Mouse (Mus musculus) gastrocnemius, postnatal 36 days (tissue): ENCODE data around the gene Ppp1r12c. TPM values are rescaled to one million over a fixed set of nuclear protein-coding genes. Genes with fewer than 3 reads are reported as not detected.
A peak's percentile ranks its signal among the peaks of the same experiment; 100 is the strongest.

Experiments
- DNase-seq, 2 experiments: peaks; one replicate each; pipeline ENCODE4 v3.0.0; 2022
- intact Hi-C: fragments of 180-260 bp; cut with DNase I; formaldehyde crosslinking; loops from one replicate; pipeline ENCODE4 v1.15.1; 2025
- total RNA-seq, 2 experiments: library from RNA; stranded (reverse); gene quantifications; 2 replicates each; pipeline ENCODE4 v1.2.3; 2021

The Ppp1r12c gene
- total RNA-seq, 2 experiments from 2014 or later, result 18.3 to 19.4 TPM

DNA sequence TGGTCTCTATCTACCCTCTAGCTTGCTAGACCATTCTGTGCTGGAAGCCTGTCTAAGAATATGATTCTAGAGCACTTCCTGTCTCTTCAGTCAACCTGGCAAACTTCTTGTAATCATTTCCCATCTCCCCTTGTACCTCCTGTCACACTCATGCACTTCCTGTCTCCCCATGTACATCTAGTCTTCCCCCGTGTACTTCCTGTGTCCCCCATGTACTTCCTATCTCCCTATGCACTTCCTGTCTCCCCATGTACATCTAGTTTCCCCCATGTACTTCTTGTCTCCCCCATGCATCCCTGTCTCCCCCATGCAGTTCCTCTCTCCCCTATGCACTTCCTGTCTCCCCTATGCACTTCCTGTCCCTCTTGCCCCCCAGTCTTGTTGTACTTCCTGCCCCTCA lies 17.0 kb upstream of the Ppp1r12c start:
- intact Hi-C loops, result no loop called here
- DNase-seq, result no peak

DNA sequence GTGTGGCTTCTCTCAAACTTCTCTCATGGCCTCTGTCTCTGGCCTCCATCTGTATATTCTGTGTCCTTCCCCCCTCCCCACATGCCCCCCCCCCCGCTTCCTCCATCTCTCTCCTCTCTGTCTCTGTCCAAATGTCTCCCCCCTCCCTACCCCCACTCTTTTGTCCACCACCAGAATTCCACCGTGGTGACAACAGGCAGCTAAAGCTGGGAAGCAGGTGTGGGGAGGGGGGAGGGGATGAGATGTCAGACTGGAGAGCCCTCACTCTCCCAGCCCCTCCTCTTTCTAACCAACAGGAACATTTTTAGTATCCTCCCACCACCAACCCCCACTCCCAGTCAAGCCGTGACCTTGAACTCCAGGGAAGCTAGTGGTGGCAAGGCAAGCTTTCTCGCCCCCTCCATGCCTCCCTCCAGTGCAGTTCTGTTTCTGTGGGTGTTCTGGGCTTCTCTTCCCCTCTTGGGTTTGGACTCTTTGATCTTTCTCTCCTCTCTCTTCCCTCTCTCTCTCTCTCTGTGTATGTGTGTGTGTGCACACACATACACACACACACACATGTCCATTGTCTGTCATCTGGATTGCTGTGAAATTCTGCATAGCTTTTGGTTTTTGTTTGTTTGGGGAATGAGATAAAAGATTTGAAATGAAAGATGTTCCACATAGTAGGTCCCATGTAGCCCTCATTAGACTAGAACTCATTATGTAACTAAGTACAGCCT lies 15.0 kb upstream of the Ppp1r12c start, which contains the start of gene Tnnt1:
Gene Tnnt1 (minus strand): TSS at position 51 of the 719 bp plus-strand sequence.
- no peak for DNase-seq
- intact Hi-C loops, result no loop called here

DNA sequence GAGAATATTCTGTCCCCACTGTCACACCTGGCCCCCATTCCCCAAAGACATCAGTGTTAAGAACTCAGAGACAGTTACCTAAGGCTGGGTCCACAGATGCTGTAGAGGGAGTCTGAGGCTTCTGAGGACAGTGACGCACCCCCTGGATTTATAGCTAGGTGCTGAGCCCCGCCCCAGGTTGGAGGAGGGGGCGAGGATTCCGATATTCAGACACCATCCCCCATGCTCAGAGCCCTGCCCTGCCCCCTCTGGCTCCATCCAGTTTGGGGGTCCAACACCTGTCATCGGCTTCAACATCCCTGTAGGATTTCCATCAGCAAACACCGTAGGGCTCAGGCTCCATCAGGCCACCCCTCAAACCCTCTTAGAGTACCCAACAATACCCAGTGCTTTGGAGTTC lies 14.4 kb upstream of the Ppp1r12c start:
- no peak for DNase-seq
- intact Hi-C loops, result no loop called here

DNA sequence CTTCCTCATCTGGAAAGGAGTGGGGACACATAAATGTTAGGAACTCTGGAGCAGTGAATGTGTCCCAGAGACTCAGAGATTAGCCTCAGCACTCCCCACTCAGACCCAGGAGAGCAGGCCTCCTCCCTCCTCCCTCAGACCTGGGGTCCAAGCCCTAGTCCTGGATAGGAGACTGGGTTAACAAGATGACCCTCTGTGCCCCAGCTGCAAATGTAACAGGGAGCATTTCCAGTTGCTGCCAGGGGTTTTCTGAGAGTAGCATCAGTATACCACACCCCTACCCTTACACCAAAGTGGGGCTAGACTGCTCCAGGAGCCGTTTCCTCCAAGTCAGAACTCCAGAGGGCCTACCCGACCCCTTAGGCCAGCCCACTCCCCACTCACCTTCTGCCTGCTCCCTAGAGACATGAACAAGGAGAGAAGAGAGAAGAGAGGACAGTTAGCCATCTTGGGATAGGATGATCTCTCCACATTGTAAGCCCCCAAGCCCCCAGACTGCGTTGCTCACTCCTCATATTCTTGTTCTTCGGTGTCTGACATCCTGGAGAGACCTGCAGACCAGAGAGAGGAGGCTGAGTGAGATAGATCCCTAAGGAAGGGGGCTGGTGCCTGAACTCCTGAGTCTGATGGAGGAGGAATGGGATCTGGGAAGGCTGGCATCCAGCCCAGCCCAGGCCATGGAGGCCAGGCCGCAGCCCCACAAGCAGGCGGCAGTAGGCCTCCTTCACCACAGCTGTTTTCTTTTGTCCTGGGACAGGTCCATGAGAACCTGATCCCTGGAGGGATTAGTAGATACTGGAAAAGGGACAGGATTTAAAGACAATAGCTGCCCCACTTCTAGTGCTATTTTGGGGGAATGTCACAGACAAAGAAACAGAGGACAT lies 12.6 kb upstream of the Ppp1r12c start:
- intact Hi-C loops, result no loop called here
- no peak for DNase-seq

DNA sequence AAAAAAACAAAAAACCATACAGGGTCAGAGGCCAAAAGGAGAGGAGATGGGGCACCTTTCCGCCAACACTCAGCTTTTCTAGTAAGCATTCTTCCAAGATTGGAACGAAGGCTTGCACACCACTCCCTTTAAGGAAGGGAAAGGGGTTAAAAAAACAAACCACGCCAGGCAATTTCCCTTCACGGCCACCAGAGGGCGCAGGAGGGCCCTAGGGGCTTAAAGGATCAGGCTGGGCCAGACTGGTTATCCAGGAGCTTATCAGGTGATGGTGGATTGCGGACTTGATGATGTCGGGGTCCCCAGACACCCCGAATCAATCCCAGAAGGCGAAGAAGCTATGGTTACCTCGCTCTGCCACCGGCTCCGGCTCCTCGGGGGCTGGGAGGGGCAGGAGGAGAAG lies 11.8 kb upstream of the Ppp1r12c start:
- DNase-seq, result no peak
- intact Hi-C loops, result no loop called here

DNA sequence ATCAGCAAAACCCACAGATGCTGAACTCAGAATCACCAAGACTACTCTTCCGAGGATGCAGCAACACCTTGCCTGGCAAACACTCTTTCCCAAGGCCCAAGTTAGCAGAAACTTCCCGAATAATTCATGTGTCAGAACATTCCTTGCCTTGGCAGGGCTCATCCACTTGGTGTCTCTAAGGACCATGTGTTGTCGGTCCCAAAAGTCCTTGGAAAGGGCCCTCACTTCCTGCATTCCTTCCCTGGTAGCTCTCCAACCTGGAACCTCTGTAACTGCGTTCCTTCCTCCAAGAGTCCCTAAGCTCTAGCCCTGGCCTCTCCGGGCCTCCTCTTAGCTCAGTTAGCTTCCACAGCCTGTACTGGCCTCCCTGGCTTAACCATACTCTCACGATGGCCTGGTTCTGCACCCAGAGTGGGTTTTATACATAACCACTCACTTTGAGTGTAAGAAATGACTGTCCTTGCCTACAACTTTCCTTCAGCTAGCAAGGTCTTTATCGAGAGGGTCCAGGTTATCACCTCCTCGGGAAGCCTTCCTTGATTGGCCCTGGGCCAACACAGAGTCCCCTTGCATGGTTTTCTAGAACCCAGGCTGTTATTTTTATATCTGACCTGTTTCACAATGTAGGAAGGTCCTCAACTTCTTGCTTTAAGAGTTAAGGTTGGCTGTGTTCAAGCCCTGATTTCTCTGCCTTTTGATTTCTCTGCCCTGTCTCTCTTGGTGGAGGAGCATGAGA lies 10.2 kb upstream of the Ppp1r12c start:
- intact Hi-C loops, result no loop called here
- no peak for DNase-seq

DNA sequence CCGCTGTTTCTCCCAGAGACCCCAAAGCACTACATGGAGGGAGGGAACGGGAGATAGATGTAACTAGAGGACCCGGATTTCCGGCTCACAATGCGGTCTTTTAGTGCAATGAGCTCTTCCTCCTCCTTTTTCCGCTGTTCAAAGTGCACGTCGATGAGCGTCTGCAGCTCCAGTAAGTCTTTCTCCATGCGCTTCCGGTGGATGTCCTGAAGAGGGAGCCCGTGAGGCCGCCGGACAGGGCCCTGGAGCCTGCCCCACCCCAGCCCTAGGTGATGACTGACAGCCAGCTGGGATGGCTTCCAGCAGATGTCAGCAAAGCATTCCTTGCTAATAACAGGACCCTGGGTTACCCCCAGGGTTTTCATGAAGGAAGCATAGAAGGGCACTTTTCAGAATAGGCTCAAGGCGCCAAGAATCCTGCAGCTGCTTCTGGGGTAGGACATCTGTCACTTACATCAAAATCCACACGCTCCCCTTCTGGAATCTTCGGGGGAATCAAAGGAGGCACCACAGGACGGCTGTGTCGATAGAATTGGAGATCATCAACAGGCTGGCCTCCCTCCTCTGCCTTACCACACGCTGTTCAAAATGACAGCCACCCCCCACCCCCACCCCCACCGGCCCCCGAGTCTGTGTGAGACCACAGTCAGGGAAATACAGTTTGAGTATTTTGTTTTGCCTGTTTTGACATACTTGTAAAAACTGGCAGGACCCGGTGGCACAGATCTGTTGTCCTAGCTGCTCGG lies 8.6 kb upstream of the Ppp1r12c start:
- intact Hi-C loops, result loop anchor here (10.0 kb wide), 1 partner anchor 365 kb away; no protein-coding TSS in a partner anchor

DNA sequence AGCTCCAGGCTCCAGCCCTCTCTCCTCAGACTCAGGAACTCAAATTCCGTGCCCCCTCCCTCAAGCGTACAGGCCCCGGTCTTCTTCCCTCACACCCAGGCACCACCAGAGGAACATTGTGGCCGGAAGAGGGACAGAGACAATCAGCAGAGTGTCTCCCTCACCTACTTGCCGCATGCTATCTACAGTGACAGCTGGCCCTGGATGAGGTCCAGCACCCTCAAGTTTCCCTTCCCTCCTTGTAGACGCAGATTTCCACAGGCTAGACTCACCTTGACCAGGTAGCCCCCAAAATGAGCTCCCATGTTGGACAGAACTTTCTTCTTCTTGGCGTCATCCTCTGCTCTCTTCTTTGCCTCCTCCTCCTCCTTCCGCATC lies 7.2 kb upstream of the Ppp1r12c start:
- intact Hi-C loops, result loop anchor here (10.0 kb wide), 1 partner anchor 364 kb away; no protein-coding TSS in a partner anchor
- DNase-seq, result no peak

More for the DNA sequence above, 8.6 kb upstream of the Ppp1r12c start:
- DNase-seq, result peak in 1 of 2 experiments; percentile 57

DNA sequence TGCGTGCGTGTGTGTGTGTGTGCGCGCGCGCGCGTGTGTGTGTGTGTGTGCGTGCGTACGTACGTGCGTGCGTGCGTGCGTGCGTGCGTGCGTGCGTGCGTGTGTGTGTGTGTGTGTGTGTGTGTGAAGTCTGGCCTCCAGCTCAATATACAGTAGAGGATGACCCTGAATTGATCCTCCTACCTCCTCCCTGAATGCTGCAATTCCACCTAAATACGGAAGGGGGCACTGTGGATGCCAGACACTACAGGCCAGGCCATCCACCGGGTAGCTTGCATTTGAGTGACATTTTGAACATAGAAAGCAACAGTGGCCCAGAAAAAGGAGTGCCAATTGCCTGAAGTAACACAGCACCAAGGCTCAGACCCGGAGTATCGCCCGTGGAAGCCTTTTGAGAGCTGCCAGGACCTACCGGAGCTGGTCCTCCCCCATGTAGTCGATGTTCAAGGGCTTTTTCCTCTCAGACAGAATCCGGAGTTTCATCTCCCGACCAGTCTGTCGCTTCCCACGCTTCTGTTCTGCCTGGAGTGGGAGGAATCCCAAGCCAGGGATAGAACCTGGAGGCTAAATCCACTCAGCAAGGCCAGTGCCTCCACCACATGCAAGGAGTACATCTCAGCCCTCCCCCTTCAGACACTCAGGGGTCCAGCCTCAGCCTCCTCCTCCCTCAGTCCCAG lies 6.7 kb upstream of the Ppp1r12c start:
- DNase-seq, result no peak
- intact Hi-C loops, result loop anchor here (10.0 kb wide), 1 partner anchor 363 kb away; no protein-coding TSS in a partner anchor

DNA sequence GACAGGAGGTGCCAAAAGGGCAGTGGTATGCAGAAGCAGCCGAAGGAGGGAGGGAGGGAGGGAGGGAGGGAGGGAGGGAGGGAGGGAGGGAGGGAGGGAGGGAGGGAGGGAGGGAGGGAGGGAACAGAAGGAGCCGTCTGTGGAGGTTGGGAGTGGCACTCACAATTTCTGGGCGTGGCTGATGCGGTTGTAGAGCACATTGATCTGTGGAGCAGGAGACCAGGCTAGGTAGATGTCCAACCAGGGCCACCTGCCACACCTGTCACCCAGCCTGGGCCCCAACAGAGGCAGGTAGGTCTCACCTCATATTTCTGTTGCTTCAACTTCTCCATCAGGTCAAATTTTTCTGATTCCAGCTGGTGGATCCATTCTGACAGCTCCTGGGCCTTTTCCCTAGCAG lies 5.7 kb upstream of the Ppp1r12c start:
- no peak for DNase-seq
- intact Hi-C loops, result loop anchor here (10.0 kb wide), 1 partner anchor 362 kb away; no protein-coding TSS in a partner anchor

DNA sequence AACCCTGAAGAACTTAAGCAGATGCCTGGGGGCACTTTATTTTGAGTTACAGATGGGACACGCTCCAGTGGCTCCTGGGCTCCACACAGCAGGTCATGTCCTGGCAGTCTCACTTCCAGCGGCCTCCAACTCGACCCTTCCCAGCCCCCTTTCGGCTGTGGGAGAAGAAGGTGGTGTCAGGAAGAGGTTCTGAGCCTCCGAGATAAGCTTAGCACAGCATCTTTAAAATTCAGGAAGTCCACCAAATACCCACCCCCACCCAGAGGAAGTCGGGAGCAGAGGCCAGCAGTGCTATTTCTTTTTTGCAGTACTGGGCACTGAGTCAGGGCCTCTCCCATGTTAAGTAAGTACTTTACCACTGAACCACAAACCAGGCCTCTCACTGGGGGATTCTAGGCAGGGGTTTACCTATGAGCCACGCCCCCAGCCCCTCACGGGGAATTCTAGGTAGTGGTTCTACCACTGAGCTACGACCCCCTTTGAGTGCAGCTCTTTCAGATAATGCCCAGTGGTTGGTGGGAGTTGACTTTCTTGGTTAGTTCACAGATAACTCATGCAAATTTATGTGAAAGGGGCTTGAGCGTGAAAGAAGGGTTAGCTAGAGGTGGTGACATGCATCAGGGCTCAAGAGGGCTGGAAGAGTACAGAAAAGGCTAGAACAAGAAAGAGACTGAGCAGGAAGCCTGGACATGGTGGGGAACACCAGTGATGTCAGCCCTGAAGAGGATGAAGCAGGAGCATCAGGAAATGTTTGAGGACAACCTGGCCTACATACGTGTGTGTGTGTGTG lies 3.4 kb upstream of the Ppp1r12c start:
- intact Hi-C loops, result loop anchor here (10.0 kb wide), 1 partner anchor 360 kb away; no protein-coding TSS in a partner anchor
- no peak for DNase-seq

DNA sequence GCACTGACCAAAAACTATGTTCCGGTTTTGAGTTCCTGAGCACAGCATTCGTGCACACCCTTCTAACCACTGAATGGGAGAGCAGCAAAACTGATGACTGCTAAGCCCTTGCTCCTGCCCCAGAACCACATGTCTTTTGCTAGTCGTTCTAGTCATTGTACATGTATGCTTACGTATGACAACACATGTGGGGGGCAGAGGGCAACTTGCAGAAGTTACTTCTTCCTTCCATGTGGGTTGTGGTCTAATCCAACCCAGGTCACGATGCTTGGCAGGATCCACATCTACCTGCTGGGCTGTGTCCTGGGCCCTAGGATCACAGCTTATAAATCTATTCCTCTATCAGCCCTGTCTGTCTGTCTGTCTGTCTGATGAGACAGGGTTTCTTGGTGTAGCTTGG lies 2.4 kb upstream of the Ppp1r12c start:
- intact Hi-C loops, result loop anchor here (10.0 kb wide), 1 partner anchor 359 kb away; no protein-coding TSS in a partner anchor
- no peak for DNase-seq

DNA sequence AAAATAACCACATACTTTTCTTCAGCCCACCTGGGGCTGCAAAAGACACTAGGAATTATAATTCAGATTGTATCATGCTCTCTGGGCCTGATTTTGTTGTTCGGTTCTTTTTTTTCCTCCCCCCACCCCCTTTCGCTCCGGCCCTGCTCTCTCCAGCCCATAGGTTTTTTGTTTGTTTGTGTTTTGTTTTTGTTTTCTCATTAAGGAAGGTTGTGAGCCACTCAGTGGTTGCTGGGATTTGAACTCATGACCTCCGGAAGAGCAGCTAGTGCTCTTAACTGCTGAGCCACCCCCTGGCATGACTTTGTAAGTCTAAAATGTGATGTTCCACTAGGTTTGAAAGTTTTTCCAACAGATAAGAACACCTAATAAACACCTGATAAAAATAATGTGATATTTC lies 1.6 kb upstream of the Ppp1r12c start:
- no peak for DNase-seq
- intact Hi-C loops, result loop anchor here (10.0 kb wide), 1 partner anchor 358 kb away; no protein-coding TSS in a partner anchor

DNA sequence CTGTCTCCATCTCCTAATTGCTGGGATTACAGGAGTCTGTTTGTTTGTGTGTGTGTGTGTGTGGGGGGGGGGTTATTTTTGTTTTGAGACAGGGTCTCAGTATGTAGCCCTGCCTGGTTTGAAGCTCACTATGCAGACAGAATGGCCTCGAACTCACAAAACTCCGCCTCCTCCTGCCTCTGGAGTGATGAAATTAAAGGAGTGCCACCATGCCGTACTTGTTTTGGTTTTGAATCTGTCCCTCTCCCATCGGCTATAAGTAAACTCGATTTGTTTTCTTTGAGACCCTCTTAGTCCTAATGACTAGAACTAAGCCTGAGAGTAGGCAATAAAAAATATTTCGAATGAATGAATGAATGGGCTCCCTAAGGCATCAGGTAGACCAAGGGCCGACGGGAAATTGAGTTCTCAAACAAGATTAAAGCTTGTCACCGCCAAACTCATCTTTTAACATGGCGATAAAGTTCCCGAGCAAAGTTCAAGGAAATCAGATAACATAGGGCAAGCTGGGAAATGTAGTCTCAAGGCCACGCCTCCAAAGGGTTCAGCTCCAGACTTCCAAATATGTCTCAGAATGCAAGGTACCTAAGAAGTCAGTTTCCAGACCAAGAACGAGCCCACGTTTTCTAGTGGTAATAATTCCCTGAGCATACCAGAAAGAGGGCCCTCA lies 1.1 kb upstream of the Ppp1r12c start:
- intact Hi-C loops, result loop anchor here (10.0 kb wide), 1 partner anchor 358 kb away; no protein-coding TSS in a partner anchor
- DNase-seq, result no peak

DNA sequence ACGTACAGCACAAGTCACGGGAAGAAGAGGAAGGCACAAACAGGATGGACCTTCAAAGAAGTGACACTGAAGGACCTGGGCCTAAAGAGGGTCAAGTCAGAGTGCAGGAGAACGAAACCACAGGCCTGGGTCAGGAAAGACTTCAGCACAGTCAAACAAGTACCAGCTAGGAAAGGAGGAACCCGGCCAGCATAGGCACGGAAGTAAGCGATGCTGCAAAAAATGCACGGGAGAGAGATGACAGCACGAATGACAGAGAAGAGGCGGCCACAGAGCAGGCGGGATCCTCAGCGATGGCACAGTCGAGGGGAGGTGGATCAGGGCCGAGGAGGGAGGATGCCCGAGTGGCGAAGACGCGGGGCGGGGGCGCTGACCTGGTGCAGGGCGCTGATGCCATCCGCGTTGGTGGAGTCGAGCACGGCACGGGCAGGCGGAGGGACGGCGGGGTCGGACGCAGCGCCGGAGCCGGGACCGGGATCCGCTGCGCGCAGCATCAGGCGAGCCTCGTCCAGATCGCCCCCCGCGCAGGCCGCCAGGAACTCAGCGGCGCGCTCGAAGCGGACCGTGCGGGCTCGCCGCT lies 498 bp downstream of the Ppp1r12c start:
- intact Hi-C loops, result loop anchor here (10.0 kb wide), 1 partner anchor 356 kb away; no protein-coding TSS in a partner anchor

DNA sequence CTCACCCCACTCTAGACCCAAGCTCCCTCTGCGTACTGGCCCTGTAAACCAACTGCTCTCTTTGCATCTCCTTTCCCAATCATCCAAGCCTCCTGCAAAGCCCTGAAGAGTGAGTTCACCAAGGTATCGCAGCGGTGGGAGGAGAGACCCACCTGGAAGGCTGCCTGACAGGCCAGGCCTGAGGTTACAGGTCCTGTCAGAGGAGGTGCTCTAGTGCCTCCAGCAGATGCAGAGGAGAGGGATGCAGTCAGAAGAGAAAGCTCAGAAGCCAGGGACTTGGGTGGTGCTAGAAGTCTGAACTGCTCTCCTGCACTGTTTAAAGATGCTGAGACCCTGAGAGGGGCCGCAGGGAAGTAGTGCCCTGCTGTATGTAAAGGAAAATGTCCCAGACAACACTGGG lies 2.4 kb downstream of the Ppp1r12c start:
- intact Hi-C loops, result no loop called here
- no peak for DNase-seq

More for the DNA sequence above, 498 bp downstream of the Ppp1r12c start:
- DNase-seq, result peak in 1 of 2 experiments; percentile 46

DNA sequence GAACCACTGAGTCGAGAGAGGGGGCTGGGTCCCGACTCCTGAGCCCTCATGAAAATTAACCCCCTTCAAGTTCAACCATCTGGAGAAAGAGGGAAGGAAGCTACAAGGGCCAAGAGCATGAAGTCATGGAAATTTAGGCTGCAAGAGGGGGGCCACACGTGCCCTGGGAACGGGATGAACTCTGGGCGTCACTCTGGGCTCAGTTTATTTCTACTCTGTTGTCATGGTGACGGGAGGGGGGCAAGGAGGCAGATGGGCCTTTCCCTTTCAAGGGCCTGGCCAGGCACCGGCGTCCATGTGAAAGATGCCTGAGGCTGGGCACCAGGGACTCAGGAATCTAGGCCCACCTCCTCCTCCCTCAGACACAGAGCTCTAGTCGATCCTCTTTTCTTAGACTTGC lies 3.2 kb downstream of the Ppp1r12c start:
- peak; percentile 52 to 69 for DNase-seq
- intact Hi-C loops, result no loop called here
